Mouse (Mus musculus) stomach, embryonic 16.5 days (tissue): Measurements from ENCODE around the gene A230050P20Rik. TPM values are rescaled to one million over a fixed set of nuclear protein-coding genes. Genes with fewer than 3 reads are reported as not detected.

ENCODE experiments used
- ATAC-seq: fragments of 200-750 bp; cut with Nextera tagmentation; 2 replicates; pipeline ENCODE4 v1.8.0; 2017; ENCODE audit warnings: moderate number of reproducible peaks, moderate TSS enrichment; ENCODE audit not compliant: insufficient read depth, low FRiP score
- H3K27ac ChIP-seq: fragments of 300-500 bp; sonication (generic); 2 replicates; pipeline ENCODE4 v1.5.1; 2014; ENCODE audit warnings: low read length
- H3K27me3 ChIP-seq: fragments of 300-500 bp; sonication (generic); 2 replicates; pipeline ENCODE4 v1.6.1; 2014; ENCODE audit warnings: low read length, control low read depth, mixed read lengths; ENCODE audit not compliant: control insufficient read depth, insufficient read depth
- H3K36me3 ChIP-seq: fragments of 300-500 bp; sonication (generic); 2 replicates; pipeline ENCODE4 v1.6.1; 2014; ENCODE audit warnings: low read length; ENCODE audit not compliant: control insufficient read depth, insufficient read depth
- H3K4me1 ChIP-seq: fragments of 300-500 bp; sonication (generic); 2 replicates; pipeline ENCODE4 v1.6.1; 2014; ENCODE audit warnings: low read length, control low read depth, mixed read lengths; ENCODE audit not compliant: control insufficient read depth, insufficient read depth
- H3K4me2 ChIP-seq: fragments of 300-500 bp; sonication (generic); 2 replicates; pipeline ENCODE4 v1.6.1; 2014; ENCODE audit warnings: low read depth, low read length, mixed read lengths
- H3K4me3 ChIP-seq: fragments of 300-500 bp; sonication (generic); replicated peaks from 2 replicates; pipeline ENCODE4 v1.5.1; 2014; ENCODE audit warnings: mild to moderate bottlenecking, low read length
- H3K9ac ChIP-seq: fragments of 300-500 bp; sonication (generic); 2 replicates; pipeline ENCODE4 v1.6.1; 2014; ENCODE audit warnings: low read length
- H3K9me3 ChIP-seq: fragments of 300-500 bp; sonication (generic); replicated peaks from 2 replicates; pipeline ENCODE4 v1.6.1; 2016; ENCODE audit warnings: low read length, control low read depth; ENCODE audit not compliant: control insufficient read depth
- WGBS: fragments of 180-500 bp; shearing (Covaris S2); extraction: QIAGEN DNeasy Blood & Tissue Kit; methylation state at CpG from one replicate; pipeline ENCODE4 v1.1.7; 2014; 5-methylcytosine and 5-hydroxymethylcytosine counted together
- polyA plus RNA-seq: library from polyadenylated mRNA; unstranded; fragments of >200 nt; fragmentation: Nextera tagmentation; extraction: Ambion mirVana; gene quantifications from 2 replicates; pipeline ENCODE4 v1.2.1, GENCODE M21; 2015

A230050P20Rik gene
- polyA plus RNA-seq, 1 experiment from 2014 or later, result 16.8 TPM

DNA sequence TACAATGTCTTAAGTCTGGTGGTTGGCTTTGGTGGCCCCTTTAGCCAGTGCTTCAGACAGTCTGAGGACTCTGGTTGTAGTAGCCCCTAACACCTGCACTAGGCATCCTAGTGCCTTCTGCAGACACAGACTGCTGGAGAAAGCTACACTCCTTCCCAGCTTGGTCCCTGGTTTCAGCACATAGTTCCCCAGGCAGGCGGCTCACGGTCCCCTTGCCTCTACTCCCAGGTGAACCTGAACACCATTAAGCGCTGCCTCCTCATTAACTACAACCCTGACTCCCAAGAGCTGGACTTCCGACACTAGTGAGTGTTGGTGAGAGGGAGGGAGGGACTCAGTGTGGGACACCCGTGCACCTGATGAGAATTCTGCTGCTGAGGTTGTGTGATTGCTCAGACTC is 22.0 kb downstream of the A230050P20Rik start:
- no peak for ATAC-seq
- H3K36me3 ChIP-seq, result peaks cover 46% of the 10 kb centered on the region
- H3K4me2 ChIP-seq, result no peak overlapping the region
- no peaks in the 10 kb centered on the region for H3K9me3 ChIP-seq
- no peaks in the 10 kb centered on the region for H3K27me3 ChIP-seq
- no peak overlapping the region for H3K4me3 ChIP-seq
- 90% methylated on average over 5 of the region's 5 CpGs for WGBS
- H3K9ac ChIP-seq, result no peak overlapping the region
- no peak overlapping the region for H3K27ac ChIP-seq
- H3K4me1 ChIP-seq, result peaks cover 6% of the 10 kb centered on the region; the same call in 1 of the 2 replicates

DNA sequence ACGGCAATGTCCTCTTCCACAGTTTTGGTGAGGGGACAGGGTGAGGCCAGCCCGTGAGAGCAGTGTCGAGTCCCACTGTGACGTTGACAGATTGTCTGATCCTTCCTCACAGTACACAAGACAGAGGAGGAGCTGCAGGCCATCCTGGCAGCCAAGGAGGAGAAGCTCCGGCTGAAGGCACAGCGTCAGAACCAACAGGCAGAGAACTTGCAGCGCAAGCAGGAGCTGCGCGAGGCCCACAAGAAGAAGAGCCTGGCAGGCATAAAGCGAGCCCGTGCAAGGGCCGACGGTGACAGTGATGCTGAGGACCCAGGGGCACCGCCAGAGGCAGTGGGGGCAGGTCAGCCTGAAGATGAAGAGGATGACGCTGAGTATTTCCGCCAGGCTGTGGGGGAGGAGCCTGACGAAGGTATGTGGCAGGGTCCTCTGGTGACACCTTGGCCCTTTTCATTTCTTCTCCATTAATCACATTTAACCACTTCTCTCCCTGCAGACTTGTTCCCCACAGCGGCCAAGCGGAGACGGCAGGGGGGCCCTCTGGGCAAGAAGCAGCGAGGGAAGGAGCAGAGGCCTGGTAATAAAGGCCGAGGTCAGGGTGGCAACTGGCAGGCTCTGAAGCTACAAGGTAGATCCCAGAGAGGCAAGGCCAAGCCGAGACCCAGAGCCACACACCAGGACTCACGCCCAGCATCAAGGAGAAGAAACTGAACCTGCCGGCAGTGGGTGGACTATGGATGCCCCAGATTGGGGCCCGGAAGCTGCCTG is 23.1 kb downstream of the A230050P20Rik start:
- H3K27ac ChIP-seq, result no peak overlapping the region
- no peak overlapping the region for H3K4me2 ChIP-seq
- H3K9me3 ChIP-seq, result no peaks in the 10 kb centered on the region
- 66% methylated on average over 26 of the region's 26 CpGs for WGBS
- ATAC-seq, result no peak
- no peak overlapping the region for H3K4me3 ChIP-seq
- H3K9ac ChIP-seq, result no peak overlapping the region
- peaks cover 55% of the 10 kb centered on the region for H3K36me3 ChIP-seq
- no peaks in the 10 kb centered on the region for H3K27me3 ChIP-seq
- H3K4me1 ChIP-seq, result peaks cover 6% of the 10 kb centered on the region; the same call in 1 of the 2 replicates

DNA sequence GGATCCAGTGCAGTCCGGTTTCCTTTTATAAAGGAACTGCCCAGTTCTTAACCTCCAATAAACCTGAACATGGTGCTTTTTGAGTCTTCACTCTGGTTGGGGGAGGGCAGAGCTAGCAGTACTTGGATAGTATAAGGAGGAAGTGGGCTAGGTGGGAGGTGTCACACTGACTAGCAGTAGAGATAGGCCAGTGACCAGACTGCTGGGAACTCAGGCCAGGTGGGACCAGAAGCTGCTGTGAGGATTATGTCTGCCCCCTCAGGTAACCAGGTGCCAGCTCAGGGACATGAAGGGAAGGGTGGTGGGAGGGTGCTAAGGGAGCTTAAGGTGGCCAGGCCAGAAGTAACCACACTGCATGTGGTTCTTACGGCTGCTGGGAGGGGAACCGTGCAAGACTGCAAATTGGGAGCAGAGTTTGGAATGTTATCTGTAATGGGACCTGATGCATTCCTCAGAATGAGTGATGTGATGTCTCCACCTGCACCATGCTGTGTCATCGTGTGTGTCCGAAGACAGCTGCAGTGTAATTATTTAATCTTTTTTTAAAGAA is 23.7 kb downstream of the A230050P20Rik start:
- peaks cover 55% of the 10 kb centered on the region for H3K36me3 ChIP-seq
- no peak overlapping the region for H3K4me2 ChIP-seq
- H3K9ac ChIP-seq, result no peak overlapping the region
- WGBS, result 53% methylated on average over 5 of the region's 5 CpGs
- no peak for ATAC-seq
- H3K4me3 ChIP-seq, result no peak overlapping the region
- H3K9me3 ChIP-seq, result no peaks in the 10 kb centered on the region
- peaks cover 10% of the 10 kb centered on the region for H3K4me1 ChIP-seq
- no peaks in the 10 kb centered on the region for H3K27me3 ChIP-seq
- H3K27ac ChIP-seq, result no peak overlapping the region

DNA sequence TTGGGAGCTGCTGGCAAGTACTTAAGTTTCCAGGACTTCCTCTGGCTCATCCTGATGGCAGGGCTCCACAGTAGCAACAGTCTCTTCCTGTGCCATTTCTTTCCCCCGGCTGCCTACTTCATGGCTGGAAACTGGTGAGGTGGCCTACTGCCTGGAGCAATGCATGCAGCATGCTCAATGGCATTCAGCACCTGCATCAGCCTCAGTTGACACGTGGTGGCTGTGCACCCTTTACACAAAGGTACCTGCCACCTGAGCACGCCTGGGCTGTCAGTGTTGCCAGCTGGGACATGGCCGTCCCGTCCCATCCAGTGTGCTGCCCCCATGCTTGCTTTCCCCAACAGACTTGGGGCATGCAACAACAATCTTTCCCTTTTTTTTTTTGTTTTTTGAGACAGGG is 24.6 kb downstream of the A230050P20Rik start:
- ATAC-seq, result no peak
- Histone ChIP-seq H3K36me3 (peaks cover 55% of the 10 kb centered on the region), H3K9me3 (no peaks in the 10 kb centered on the region), H3K27ac (no peak overlapping the region), H3K27me3 (no peaks in the 10 kb centered on the region), H3K9ac (no peak overlapping the region), H3K4me2 (no peak overlapping the region), H3K4me1 (peaks cover 15% of the 10 kb centered on the region), H3K4me3 (no peak overlapping the region)
- WGBS, result 56% methylated on average over 5 of the region's 5 CpGs

DNA sequence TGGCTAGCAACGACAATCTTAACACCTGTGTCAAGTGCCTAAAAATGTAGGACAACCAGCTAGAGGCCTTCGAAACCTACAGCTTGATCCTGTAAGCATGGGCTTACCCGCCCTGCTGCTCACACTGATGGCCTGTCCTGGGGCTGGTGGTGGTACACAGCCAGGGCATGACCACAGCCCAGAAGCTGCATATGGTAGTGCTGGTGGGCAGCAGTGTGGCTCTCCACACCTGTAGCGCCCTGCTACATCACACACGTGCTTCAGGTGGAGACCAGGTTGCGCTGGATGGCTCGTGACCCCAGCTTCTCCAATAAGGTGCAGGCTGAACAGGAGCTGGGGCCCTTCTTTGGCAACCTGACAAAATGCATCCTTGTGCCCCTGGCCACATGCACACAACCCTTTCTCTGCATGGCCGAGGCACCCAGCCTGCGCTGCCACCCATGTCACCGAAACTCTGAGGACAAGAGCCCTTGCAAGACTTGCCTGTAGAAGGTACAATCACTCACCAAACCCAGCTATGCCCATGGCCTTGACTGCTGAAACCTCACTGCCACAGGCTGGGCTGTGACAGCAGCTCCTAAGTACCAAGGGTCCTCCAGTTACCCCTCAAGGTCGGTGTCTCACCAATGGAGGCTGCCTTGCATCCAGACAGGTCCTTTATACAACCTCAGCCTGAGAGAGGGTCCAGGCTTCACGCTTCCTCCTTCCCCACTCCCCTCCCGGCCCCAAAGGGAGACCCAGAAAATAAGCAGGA is 25.3 kb downstream of the A230050P20Rik start:
- Histone ChIP-seq H3K36me3 (peaks cover 55% of the 10 kb centered on the region), H3K4me2 (no peak overlapping the region), H3K4me3 (no peak overlapping the region), H3K4me1 (peaks cover 17% of the 10 kb centered on the region), H3K9ac (no peak overlapping the region), H3K27ac (no peak overlapping the region), H3K9me3 (no peaks in the 10 kb centered on the region), H3K27me3 (no peaks in the 10 kb centered on the region)
- ATAC-seq, result no peak
- 84% methylated on average over 13 of the region's 13 CpGs for WGBS

DNA sequence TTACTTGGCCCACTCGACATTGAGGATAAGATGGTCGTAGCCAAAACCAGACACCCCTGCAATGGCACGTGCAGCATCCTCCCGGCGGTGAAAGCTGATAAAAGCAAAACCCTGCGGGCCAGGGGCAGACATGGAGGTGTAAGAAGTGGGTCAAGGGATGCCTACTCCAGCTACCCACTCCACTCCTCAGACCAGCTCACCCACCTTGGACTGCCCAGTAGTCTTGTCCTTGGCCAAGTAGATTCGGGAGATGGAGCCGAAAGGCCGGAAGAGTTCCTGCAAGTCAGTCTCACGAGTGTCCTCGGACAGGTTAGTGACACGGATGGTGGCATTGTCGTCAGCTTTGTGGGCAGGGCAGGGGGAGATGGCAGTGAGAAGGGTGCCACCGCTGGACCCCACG is 26.2 kb downstream of the A230050P20Rik start:
- no peaks in the 10 kb centered on the region for H3K27me3 ChIP-seq
- H3K4me2 ChIP-seq, result no peak overlapping the region
- H3K9ac ChIP-seq, result no peak overlapping the region
- no peaks in the 10 kb centered on the region for H3K9me3 ChIP-seq
- no peak overlapping the region for H3K27ac ChIP-seq
- 89% methylated on average over 15 of the region's 15 CpGs for WGBS
- H3K4me1 ChIP-seq, result peaks cover 13% of the 10 kb centered on the region
- no peak overlapping the region for H3K4me3 ChIP-seq
- peaks cover 51% of the 10 kb centered on the region for H3K36me3 ChIP-seq
- ATAC-seq, result no peak

DNA sequence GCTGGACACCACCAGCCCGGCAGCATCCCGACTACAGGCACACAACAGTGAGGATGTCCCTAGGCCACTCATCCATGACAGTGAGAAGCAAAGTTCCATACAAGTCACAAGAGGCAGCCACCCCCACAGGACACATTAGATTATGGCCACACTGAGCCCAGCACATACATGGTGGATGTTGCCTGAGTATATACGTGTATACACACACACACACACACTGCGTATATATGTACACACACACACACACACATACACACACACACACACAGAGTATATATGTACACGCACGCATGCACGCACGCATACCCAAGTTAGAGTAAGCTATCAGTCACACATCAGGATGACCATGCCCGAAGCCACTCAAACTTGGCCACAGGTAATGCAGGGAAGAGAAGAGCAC is 26.9 kb downstream of the A230050P20Rik start:
- H3K36me3 ChIP-seq, result peaks cover 43% of the 10 kb centered on the region
- WGBS, result 95% methylated on average over 9 of the region's 9 CpGs
- no peak overlapping the region for H3K4me3 ChIP-seq
- H3K27me3 ChIP-seq, result no peaks in the 10 kb centered on the region
- no peak overlapping the region for H3K4me2 ChIP-seq
- H3K27ac ChIP-seq, result no peak overlapping the region
- H3K9me3 ChIP-seq, result no peaks in the 10 kb centered on the region
- no peak for ATAC-seq
- no peak overlapping the region for H3K9ac ChIP-seq
- peaks cover 12% of the 10 kb centered on the region for H3K4me1 ChIP-seq

DNA sequence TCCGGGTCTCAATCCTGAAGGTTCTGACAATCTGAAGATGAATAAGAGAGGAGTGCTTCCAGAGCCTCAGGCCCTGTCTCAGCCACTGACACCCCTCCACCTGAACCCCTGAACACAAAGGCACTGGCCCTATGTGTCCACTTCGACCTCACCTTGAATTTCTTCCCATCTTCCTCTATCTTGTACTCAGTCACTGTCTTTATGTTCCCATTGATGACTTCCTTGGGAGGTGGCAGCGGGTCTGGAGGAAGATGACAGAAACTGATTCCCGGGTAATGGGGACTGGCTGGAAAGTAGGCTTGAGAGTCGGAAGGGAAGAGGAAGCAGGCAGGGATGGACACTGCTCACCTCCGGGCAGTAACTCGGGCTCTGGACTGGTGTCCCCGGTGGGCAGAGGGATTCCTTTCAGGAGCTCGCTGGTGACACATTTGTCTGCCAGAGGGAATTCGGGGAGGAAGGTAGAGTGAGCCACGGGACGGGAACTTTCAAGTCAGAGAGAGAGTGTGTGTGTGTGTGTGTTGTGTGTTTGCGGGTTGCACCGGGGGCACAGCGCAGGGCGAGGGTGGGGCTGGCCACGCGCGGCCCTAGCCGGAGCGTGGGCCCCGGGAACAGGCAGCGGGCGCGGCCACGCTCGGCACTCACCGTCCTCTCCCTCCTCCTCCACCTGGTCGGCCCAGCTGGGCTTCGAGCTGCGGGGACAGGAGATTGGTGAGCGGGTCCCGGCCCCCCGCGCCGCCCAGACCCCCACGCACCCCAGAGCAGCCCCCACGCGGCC is 29.5 kb downstream of the A230050P20Rik start:
- Histone ChIP-seq H3K36me3 (peaks cover 24% of the 10 kb centered on the region), H3K4me1 (peaks cover 20% of the 10 kb centered on the region), H3K27ac (peak overlapping the region; percentile 72), H3K9ac (peak overlapping the region; percentile 96), H3K4me2 (peak overlapping the region; percentile 83), H3K9me3 (no peaks in the 10 kb centered on the region), H3K27me3 (no peaks in the 10 kb centered on the region), H3K4me3 (peak overlapping the region; percentile 89)
- WGBS, result 3% methylated on average over 35 of the region's 39 CpGs
- ATAC-seq, result peak; percentile 52
